Mouse (Mus musculus) erythroblast, embryonic 14.5 days (primary cell): Measurements from ENCODE around the gene Shf.

Experiments
- GATA1 ChIP-seq: IDR thresholded peaks from 2 replicates; pipeline ENCODE4 v1.6.1; 2012; ENCODE audit warnings: low read length, inconsistent platforms, mixed read lengths
- TAL1 ChIP-seq: IDR thresholded peaks from 3 replicates; pipeline ENCODE4 v1.6.1; 2012; ENCODE audit warnings: low read length, inconsistent platforms, mixed read lengths

DNA sequence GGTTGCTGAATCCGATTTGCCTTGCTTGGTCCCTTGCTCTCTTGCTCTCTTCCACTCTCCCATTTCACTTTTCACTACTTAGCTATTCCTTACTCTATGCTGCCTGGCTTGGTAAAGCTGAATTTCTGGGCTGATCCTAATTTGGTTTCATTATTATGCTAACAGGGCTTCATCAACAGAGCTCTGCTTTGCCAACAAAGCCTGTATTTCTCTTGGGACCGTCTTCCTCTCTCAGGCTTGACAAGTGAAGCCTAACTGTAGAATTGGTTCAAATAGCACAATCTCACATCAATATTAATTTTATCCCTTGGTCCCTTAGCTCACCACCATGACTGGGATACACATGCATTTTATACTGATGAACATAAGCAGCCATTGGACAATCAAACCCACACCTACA is 57.4 kb downstream of the Shf start:
- TF ChIP-seq GATA1 (no peak), TAL1 (no peak)
